Mouse (Mus musculus): ENCODE measurements around the gene Gm20498.

GRCm38 (mm10) chr12:81402187-81402586 is 130.5 kb downstream of the Gm20498 start:
- TF ChIP-seq CTCF (IDR thresholded peaks at IDR 0.05) (peak; percentile 81), EP300 (IDR thresholded peaks at IDR 0.05; ENCODE audit: insufficient read depth, low read depth, low read length) (no peak), POLR2A (IDR thresholded peaks at IDR 0.05; ENCODE audit: insufficient read depth, low read depth, low read length) (no peak)
